Comparison of ENCODE assay signal across 16 mouse cellular contexts in the genomic region with DNA sequence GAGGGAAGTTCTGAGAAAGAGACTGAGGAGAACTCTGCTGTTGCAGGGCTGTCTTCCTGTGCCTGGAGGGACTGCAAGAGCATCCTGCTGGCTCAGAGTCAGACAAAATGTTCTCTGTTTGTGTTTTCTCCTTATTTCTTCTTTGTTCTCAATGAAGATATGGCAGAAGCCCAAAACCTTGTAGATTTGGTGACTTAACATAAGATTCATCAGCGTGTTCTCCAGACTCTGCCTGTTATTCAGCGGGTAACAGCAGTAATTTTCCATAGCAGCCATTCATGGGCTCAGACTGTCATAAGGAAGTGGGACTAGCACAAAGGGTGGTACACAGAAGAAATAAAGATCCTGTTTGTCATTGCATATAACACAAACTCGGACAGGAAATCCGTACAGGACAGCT. TPM values are rescaled to one million over a fixed set of nuclear protein-coding genes. Genes with fewer than 3 reads are reported as not detected.
DNase-seq lines count a peak whose midpoint lies in the region; ATAC-seq lines count a peak whose summit lies in the region.
"Had no signal": no experiment of that assay in that cellular context is flagged by ENCODE, and none has a peak within 500 bp of the region (broad histone marks: within the 10 kb centered on the region; RNA-seq: fewer than 3 reads in every experiment).

No protein-coding gene starts in this region.

- peaks cover 8% of the 10 kb centered on the region for H3K4me1 ChIP-seq in embryonic facial prominence, embryonic 14.5 days (ENCODE audit: control insufficient read depth, insufficient read depth, low read length)
- H3K4me1 ChIP-seq in embryonic facial prominence, embryonic 10.5 days: peaks cover 14% of the 10 kb centered on the region
- H3K4me1 ChIP-seq in kidney, embryonic 15.5 days: peaks cover 11% of the 10 kb centered on the region
- peaks cover 12% of the 10 kb centered on the region for H3K4me1 ChIP-seq in lung, embryonic 15.5 days
- peaks cover 21% of the 10 kb centered on the region; the same call in 1 of the 2 replicates for H3K4me1 ChIP-seq in stomach, embryonic 16.5 days (ENCODE audit: control insufficient read depth, insufficient read depth, low read length)

- H3K4me2 ChIP-seq in embryonic facial prominence, embryonic 14.5 days (ENCODE audit: low read depth, low read length): no peak overlapping the region
- H3K4me2 ChIP-seq in kidney, embryonic 15.5 days: no peak overlapping the region
- no peak overlapping the region for H3K4me2 ChIP-seq in lung, embryonic 15.5 days
- H3K4me2 ChIP-seq in stomach, embryonic 16.5 days (ENCODE audit: low read depth, low read length): peak overlapping the region; percentile 92; the same call in 1 of the 2 replicates
- H3K4me2 ChIP-seq: embryonic facial prominence, embryonic 13.5 days; forebrain, embryonic 13.5 days; heart, embryonic 11.5 days had no signal

- peak; percentile 22 for DNase-seq in embryonic facial prominence, embryonic 14.5 days (ENCODE audit: low spot score)
- no peak for DNase-seq in embryonic facial prominence, embryonic 10.5 days (ENCODE audit: low spot score)
- no peak for DNase-seq in kidney, adult 18-20 months
- DNase-seq in lung, postnatal 25 days (ENCODE audit: low spot score): no peak
- no peak for DNase-seq in frontal cortex, adult 2 months (ENCODE audit: extremely low spot score in 1 of 2, low spot score in 1 of 2)
- DNase-seq: adrenal gland, postnatal 25 days; cerebellum, postnatal 36 days; kidney, adult 9 months; midbrain, embryonic 14.5 days; right cerebral cortex, postnatal 25 days had no signal

- no peak for ATAC-seq in embryonic facial prominence, embryonic 14.5 days (ENCODE audit: low read depth)
- no peak for ATAC-seq in kidney, embryonic 15.5 days (replicated peaks; ENCODE audit: low FRiP score)
- ATAC-seq in lung, embryonic 15.5 days (ENCODE audit: borderline replicate concordance, extremely low read depth, low FRiP score, low TSS enrichment): peak; percentile 50
- ATAC-seq in stomach, embryonic 16.5 days (ENCODE audit: insufficient read depth, low FRiP score): no peak
- ATAC-seq: forebrain, embryonic 13.5 days had no signal

- no peaks in the 10 kb centered on the region for H3K36me3 ChIP-seq in embryonic facial prominence, embryonic 14.5 days (ENCODE audit: control insufficient read depth, insufficient read depth, low read length)
- H3K36me3 ChIP-seq in embryonic facial prominence, embryonic 10.5 days (replicated peaks): no peaks in the 10 kb centered on the region
- H3K36me3 ChIP-seq in kidney, embryonic 15.5 days: no peaks in the 10 kb centered on the region
- no peaks in the 10 kb centered on the region for H3K36me3 ChIP-seq in lung, embryonic 15.5 days
- no peaks in the 10 kb centered on the region for H3K36me3 ChIP-seq in stomach, embryonic 16.5 days (ENCODE audit: control insufficient read depth, insufficient read depth, low read length)
- H3K36me3 ChIP-seq: embryonic facial prominence, embryonic 13.5 days had no signal

- H3K27me3 ChIP-seq in embryonic facial prominence, embryonic 14.5 days (replicated peaks; ENCODE audit: control insufficient read depth, insufficient read depth, low read length): no peaks in the 10 kb centered on the region
- no peaks in the 10 kb centered on the region for H3K27me3 ChIP-seq in embryonic facial prominence, embryonic 10.5 days (replicated peaks; ENCODE audit: low read depth, poor library complexity, severe bottlenecking)
- H3K27me3 ChIP-seq in kidney, embryonic 15.5 days: no peaks in the 10 kb centered on the region
- no peaks in the 10 kb centered on the region for H3K27me3 ChIP-seq in lung, embryonic 15.5 days
- no peaks in the 10 kb centered on the region for H3K27me3 ChIP-seq in stomach, embryonic 16.5 days (ENCODE audit: control insufficient read depth, insufficient read depth, low read length)
- H3K27me3 ChIP-seq: embryonic facial prominence, embryonic 13.5 days; forebrain, embryonic 13.5 days had no signal

- no peak overlapping the region for H3K9ac ChIP-seq in embryonic facial prominence, embryonic 14.5 days (ENCODE audit: low read depth, low read length)
- no peak overlapping the region for H3K9ac ChIP-seq in kidney, embryonic 15.5 days
- no peak overlapping the region for H3K9ac ChIP-seq in lung, embryonic 15.5 days
- H3K9ac ChIP-seq in stomach, embryonic 16.5 days (ENCODE audit: low read length): no peak overlapping the region
- H3K9ac ChIP-seq: embryonic facial prominence, embryonic 13.5 days; forebrain, embryonic 13.5 days had no signal

- H3K4me3 ChIP-seq in embryonic facial prominence, embryonic 14.5 days (ENCODE audit: low read depth, low read length): no peak overlapping the region
- H3K4me3 ChIP-seq in embryonic facial prominence, embryonic 10.5 days: no peak overlapping the region
- H3K4me3 ChIP-seq in kidney, embryonic 15.5 days (replicated peaks): no peak overlapping the region
- H3K4me3 ChIP-seq in lung, embryonic 15.5 days: no peak overlapping the region
- H3K4me3 ChIP-seq in stomach, embryonic 16.5 days (replicated peaks; ENCODE audit: low read length): no peak overlapping the region
- H3K4me3 ChIP-seq: embryonic facial prominence, embryonic 13.5 days; forebrain, embryonic 13.5 days had no signal

- 63% methylated on average over 4 of the region's 4 CpGs for WGBS in embryonic facial prominence, embryonic 14.5 days
- WGBS in embryonic facial prominence, embryonic 10.5 days: 81% methylated on average over 4 of the region's 4 CpGs
- 72% methylated on average over 4 of the region's 4 CpGs for WGBS in kidney, embryonic 15.5 days
- WGBS in lung, embryonic 15.5 days: 39% methylated on average over 4 of the region's 4 CpGs
- 57% methylated on average over 4 of the region's 4 CpGs for WGBS in stomach, embryonic 16.5 days

- no peaks in the 10 kb centered on the region for H3K9me3 ChIP-seq in embryonic facial prominence, embryonic 14.5 days (ENCODE audit: control insufficient read depth, low read length)
- H3K9me3 ChIP-seq in embryonic facial prominence, embryonic 10.5 days: no peaks in the 10 kb centered on the region
- H3K9me3 ChIP-seq in kidney, embryonic 15.5 days (replicated peaks): no peaks in the 10 kb centered on the region
- H3K9me3 ChIP-seq in lung, embryonic 15.5 days: no peaks in the 10 kb centered on the region
- H3K9me3 ChIP-seq in stomach, embryonic 16.5 days (replicated peaks; ENCODE audit: control insufficient read depth, low read length): no peaks in the 10 kb centered on the region
- H3K9me3 ChIP-seq: embryonic facial prominence, embryonic 13.5 days; forebrain, embryonic 13.5 days had no signal

- H3K27ac ChIP-seq in embryonic facial prominence, embryonic 14.5 days (replicated peaks; ENCODE audit: low read depth, low read length): no peak overlapping the region
- no peak overlapping the region for H3K27ac ChIP-seq in embryonic facial prominence, embryonic 10.5 days (replicated peaks)
- H3K27ac ChIP-seq in kidney, embryonic 15.5 days: 0 out of 2 replicates have a peak overlapping the region, but pooled peaks have one; percentile 3
- H3K27ac ChIP-seq in lung, embryonic 15.5 days: peak overlapping the region; percentile 16
- no peak overlapping the region; the same call in 1 of the 2 replicates for H3K27ac ChIP-seq in stomach, embryonic 16.5 days (ENCODE audit: low read length)
- H3K27ac ChIP-seq: embryonic facial prominence, embryonic 13.5 days; forebrain, embryonic 13.5 days had no signal

RNA-seq across cellular contexts. Expression of a gene that starts 2.0 kb away (rescaled TPM):
- polyA plus RNA-seq in embryonic facial prominence, embryonic 14.5 days (2014; fragmentation: Nextera tagmentation; extraction: Ambion mirVana): 23.8 and 24.9 TPM in 2 replicates
- 30.8 and 32.0 TPM in 2 replicates for polyA plus RNA-seq in embryonic facial prominence, embryonic 10.5 days (2016; fragmentation: Nextera tagmentation; extraction: Ambion mirVana)
- 24.8 and 27.1 TPM in 2 replicates for polyA plus RNA-seq in kidney, embryonic 15.5 days (2015; fragmentation: Nextera tagmentation; extraction: Ambion mirVana)
- 40.8 and 45.1 TPM in 2 replicates for polyA plus RNA-seq in lung, embryonic 15.5 days (2015; fragmentation: Nextera tagmentation; extraction: Ambion mirVana)
- polyA plus RNA-seq in stomach, embryonic 16.5 days (2015; fragmentation: Nextera tagmentation; extraction: Ambion mirVana): 55.9 and 73.5 TPM in 2 replicates
- polyA plus RNA-seq in frontal cortex, adult 2 months (2012; rRNA removed): 83.4 and 95.6 TPM in 2 replicates

RNA-seq across cellular contexts. Expression of a gene that starts 31.3 kb away (rescaled TPM):
- 99.5 and 111 TPM in 2 replicates for polyA plus RNA-seq in embryonic facial prominence, embryonic 14.5 days (2014; fragmentation: Nextera tagmentation; extraction: Ambion mirVana)
- 215 and 230 TPM in 2 replicates for polyA plus RNA-seq in embryonic facial prominence, embryonic 10.5 days (2016; fragmentation: Nextera tagmentation; extraction: Ambion mirVana)
- polyA plus RNA-seq in kidney, embryonic 15.5 days (2015; fragmentation: Nextera tagmentation; extraction: Ambion mirVana): 178 and 186 TPM in 2 replicates
- polyA plus RNA-seq in lung, embryonic 15.5 days (2015; fragmentation: Nextera tagmentation; extraction: Ambion mirVana): 157 and 171 TPM in 2 replicates
- 164 and 166 TPM in 2 replicates for polyA plus RNA-seq in stomach, embryonic 16.5 days (2015; fragmentation: Nextera tagmentation; extraction: Ambion mirVana)
- polyA plus RNA-seq in frontal cortex, adult 2 months (2012; rRNA removed): 60.8 and 62.6 TPM in 2 replicates

Comparison
In these comparisons a context has a peak if more than half of its experiments do, and no peak if none do; other contexts are left out.
1. H3K27ac ChIP-seq: peak in kidney, embryonic 15.5 days (single experiment) and lung, embryonic 15.5 days (single experiment); none in embryonic facial prominence, embryonic 14.5 days (single experiment), embryonic facial prominence, embryonic 10.5 days (single experiment) and stomach, embryonic 16.5 days (single experiment).